Mouse (Mus musculus) kidney, postnatal 4 days (tissue): ENCODE results near the gene Gm5089.

ENCODE experiments used
- DNase-seq, 2 experiments: peaks; one replicate each; pipeline ENCODE4 v3.0.0; 2021; ENCODE audit warnings: mixed read lengths in 2 of 2

Gene Gm5089

DNA sequence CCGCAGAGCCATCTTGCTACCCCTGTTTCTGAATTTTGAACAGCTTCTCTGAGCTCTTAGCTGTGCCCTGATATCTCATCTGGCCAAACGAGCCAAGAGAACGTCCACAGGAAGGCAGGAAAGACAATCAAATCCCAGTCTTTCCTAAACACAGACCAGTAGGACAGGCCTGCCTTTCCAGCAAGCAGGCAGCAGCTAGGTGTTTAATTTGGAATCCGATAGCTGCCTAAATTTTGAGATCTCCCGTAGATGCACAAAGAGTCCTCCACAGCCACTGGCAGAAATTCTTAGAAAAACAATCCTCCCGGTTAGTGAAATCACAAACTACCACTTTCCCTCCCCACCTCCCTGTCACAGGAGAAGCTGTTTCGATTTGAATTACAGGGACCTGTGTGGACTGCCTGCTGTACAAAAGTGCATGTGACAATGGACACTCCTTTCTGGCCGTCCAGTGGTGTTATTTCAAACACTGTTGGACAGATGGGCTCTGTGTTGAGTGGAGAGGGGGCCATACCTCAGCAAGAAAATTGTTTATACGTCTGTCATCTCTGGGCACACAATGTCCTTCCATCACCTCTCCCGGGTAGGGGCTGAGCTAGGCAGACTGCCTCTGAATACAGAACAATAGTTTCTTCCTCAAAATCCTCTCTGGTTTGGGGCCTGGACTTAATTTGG lies 24.2 kb downstream of the Gm5089 start:
- DNase-seq: no peak

GRCm38 (mm10) chr14:122424441-122424840 lies 26.5 kb downstream of the Gm5089 start:
- DNase-seq: no peak

DNA sequence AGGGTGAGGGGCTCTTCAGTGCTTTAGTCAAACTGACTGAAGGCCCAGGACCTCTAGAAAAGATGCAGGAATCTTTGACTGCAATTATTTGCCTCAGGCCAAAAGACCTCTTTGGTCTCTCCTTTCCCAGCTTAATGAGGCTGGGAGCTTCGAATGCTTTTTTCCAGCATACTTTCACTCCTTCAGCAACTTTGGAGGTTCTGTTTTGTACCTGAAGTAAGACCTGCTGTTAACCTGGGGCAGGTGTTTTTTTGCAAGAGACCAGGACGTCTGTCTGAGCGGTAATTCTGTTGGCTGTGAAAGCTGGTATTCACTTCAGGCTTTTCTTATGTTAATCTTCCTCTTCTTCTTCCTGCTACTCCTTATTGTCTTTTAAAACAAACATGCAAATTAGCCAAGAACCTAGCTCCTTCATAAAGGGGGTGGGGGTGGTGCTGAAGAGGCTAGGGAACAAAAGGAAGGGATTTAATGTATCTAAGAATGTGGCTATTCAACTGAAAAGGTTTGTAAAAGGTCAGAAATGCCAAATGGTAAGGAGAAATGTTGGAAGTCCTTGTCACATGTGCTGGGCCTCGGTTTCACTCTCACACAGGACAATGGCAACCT lies 34.6 kb downstream of the Gm5089 start:
- DNase-seq: no peak

GRCm38 (mm10) chr14:122414786-122415185 lies 36.1 kb downstream of the Gm5089 start:
- DNase-seq: no peak

DNA sequence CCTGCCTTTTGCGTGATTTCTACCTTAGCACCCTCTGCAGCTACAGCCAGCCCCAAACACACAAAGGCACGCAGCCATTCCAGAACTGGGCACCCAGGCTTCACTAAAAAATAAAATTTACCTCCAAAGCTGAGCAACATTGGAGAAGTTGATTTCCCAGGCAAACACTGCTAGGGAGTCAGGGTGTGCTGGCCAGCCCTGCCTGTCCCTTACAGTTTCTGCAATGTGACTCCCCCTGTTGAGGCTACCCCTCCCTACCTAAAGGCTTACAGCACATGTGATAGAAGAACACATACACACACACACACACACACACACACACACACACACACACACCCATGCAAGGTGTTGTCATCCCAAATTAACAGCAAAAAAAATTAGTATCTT lies 37.4 kb downstream of the Gm5089 start:
- DNase-seq: no peak

GRCm38 (mm10) chr14:122412841-122413541 lies 37.9 kb downstream of the Gm5089 start:
- no peak for DNase-seq

DNA sequence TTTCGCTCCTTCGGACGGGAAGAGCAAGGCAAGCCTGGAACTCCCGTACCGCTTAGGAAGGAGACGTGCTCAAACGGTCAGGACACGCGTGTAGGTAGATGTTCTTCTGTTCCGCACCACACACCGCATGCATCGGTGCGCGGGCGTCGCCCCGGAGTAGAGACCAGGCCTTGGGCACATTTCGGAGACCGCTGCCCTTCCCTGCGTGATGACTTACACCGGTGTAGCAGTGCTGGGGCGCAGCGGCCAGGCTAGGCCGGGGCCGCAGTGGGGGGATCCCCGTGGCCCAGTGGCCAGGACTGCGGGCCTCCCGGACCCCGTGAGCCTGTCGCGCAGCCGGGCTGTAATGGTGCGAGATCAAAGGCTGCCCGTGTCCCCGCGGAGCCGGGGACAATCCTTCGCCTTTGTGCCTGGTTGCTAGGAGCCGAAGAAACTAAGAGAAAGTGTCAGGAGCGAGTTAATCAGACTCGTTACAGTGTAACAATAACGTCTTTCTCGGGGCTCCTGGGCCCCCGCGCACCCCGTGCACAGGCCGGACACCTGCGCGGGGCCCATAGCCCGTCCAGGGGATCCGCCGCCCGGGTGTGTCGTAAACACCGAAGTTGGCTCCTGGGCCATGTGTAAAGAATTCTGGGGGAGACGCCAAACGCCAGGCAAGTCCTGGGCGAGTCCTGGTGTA lies 44.2 kb downstream of the Gm5089 start:
- DNase-seq: peak; percentile 27 to 34

DNA sequence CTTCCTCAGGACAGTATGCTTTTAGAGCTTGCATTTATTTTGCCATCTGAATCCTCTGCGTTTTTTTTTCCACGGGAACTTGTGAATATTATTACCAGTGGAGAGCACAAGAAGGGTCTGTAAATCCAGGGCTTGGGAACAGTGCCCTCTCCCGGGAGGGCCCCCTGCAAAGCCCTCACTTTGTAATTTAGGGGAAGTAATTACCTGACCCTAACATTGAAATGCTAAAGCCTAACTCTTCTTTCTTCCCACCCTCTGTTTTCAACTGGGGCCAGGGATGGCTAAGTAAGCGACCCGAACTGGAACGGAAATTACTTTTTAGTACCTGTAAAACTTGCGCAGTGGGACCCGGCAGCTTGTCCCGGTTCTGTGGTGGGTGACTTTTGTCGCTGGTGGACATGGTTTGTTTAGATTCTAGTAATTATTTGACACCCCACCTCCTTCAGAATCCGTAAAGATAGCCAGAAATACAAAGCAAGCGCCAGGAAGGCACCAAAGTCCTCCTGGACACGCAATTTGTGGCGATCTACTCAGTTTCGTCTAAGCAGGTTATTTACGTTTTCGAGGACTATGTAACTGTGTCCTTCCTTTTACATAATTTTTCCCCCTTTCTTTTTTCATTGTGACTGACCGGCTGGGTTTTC lies 44.9 kb downstream of the Gm5089 start:
- peak in 1 of 2 experiments; percentile 12 for DNase-seq

DNA sequence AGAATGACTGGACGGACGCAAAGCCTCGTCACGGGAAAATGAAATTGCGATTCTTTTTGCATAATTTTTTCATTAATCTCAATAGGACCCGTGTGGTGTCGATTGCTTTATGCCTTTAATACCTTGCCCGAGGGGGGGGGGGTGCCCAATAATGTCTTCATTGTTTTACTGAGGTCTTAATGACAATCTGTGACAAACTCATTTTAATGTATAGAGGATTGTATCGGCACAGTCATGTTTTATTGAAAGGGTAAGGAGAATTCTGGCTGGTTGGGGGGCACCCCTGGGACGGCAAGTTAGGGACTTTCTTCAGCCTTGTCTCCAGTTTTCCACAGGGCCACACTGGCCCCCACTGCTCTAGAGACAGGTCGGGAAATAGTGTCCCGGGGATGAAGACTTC lies 45.7 kb downstream of the Gm5089 start:
- DNase-seq: no peak

DNA sequence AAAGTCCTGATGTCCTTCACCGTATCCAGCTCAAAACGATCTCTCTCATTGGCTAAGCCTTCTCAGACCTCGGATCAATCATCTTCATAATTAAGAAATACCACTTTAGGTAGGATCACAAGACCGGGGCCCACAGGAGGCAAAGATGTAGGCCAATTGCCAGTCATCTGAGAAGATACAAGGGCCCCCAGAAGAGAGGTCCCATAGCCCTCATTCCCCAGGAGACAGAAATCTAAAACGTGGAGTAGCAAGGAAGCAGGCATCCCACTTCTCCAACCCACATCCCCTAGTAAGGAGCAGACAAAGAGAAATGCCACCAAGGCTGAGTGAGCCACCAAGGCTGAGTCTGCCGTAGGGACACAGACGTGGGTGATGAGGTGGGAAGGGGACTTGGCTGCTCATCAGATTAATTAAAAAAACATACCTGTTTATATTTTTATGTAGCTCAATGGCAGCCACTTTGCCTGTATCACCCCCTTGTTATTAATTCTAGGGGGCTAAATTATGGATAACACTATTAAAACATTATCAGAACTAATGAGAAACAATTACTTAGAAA lies 46.2 kb downstream of the Gm5089 start:
- no peak for DNase-seq

DNA sequence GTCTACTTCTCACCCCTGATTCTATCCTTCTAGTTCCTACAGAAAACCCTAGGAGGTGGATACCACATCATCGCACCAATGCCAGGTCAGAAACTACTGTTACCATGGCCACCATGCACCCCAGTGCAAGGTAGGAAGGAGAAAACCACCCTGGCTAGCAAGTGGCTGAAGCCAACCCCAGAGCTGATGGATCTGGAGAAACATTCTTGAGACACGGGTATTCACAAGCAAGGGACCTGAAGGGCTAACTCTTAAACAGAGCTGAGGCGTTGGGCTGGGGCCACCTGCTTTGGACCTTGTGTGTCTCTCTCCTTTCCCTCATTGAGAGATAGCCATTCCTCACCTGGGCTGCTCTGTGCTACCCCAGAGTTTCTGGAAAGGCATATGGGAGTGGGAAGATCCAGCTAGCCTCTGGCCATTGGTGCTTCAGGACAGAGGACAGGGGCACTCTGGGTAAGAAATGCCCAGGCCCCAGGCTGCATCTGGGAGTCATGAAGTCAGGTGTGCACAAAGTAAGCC lies 47.4 kb downstream of the Gm5089 start:
- no peak for DNase-seq

DNA sequence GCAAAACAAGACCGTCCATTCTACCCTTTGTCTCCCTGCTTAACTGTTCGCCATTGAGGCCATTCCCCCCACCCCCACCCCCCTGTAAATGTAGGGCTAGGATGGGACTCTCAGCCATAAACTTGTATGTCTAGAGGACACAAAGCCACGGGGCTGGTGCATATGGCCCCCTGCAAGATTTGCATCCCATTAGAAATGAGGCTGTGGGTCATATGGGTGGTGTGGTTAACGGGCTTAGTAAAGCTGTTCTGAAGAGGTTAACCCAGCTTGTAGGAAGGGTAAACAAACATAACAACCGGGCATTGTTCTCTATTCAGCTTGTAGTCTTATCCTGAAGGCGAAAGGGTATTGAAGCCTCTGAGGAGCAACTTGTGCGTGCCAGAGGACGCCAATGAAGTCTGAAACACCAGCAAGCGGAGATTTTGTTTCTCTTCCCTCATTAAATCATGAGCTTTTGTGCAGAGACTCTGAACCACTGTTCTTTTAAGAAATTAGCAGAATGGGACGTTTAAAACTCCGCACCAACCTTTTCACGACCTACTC lies 48.1 kb downstream of the Gm5089 start:
- no peak for DNase-seq

GRCm38 (mm10) chr14:122401886-122402285 lies 49.0 kb downstream of the Gm5089 start:
- DNase-seq: no peak

GRCm38 (mm10) chr14:122399906-122400305 lies 51.0 kb downstream of the Gm5089 start:
- no peak for DNase-seq

GRCm38 (mm10) chr14:122398676-122399075 lies 52.2 kb downstream of the Gm5089 start:
- DNase-seq: no peak

DNA sequence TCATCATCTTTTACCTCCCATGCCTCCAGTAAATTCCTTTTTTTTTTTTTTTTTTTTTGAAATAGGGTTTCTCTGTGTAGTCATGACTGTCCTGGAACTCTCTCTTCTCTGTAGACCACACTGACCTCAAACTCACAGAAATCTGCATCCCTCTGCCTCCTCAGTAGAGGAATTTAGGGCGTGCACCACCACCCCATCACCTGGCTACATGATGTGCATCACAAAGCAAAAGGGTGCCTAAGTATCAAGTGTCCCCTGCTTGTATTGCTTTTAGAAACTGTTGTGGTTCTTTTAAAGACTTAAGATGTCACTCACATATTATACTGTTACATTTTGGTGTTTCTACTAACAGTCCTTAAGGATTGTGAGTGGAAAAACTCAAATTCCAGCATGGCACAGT lies 57.8 kb downstream of the Gm5089 start:
- DNase-seq: no peak

DNA sequence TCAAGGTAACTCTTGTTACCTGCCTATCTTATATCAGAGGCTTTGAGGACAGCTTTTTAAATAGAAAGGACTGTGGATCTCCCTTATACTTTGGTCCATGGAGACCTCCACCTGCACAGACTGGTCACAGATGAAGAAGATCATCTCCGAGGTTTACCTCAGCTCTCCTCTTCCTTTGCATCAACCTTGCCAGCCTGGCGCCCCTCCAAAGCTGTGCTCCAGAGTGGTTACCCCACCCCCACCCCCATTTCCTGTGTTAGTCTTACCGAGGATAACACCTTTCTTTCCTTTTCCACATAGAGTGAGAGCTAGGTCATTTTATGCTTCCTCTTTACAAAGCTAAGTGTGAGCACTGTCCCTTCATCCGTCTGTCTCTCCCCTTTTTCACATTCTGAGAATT lies 60.0 kb downstream of the Gm5089 start:
- DNase-seq: no peak

DNA sequence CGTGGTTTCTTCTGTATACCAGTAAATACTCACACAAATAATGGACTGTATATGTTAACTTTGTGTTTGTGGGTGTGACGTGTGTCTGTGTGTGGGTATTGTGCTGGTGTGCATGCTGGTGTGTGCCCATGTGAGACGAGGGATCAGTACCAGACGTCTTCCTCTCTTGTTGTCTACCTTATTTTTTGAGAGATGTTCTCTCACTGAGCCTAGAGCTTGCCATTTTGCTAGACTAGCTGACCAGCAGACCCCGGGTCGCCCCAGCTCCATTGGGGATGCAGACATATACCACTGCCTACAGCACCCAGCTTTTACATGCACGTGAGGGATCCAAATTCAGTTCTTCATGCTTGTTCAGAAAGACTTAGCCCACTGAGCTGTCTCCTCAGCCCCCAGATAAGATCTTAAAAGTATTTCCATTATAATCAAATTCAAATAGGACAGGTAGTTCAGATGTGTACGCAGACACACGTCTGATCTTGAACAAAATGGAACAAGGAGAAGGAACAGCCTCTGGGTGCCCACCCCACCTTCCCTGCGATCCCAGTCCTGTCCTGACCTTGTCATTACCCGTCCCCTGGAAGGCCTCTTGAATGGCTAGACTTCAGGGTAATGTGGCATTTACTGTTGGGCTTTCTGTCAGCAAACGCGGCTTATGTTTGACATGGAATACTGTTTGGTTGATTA lies 61.1 kb downstream of the Gm5089 start:
- DNase-seq: no peak

DNA sequence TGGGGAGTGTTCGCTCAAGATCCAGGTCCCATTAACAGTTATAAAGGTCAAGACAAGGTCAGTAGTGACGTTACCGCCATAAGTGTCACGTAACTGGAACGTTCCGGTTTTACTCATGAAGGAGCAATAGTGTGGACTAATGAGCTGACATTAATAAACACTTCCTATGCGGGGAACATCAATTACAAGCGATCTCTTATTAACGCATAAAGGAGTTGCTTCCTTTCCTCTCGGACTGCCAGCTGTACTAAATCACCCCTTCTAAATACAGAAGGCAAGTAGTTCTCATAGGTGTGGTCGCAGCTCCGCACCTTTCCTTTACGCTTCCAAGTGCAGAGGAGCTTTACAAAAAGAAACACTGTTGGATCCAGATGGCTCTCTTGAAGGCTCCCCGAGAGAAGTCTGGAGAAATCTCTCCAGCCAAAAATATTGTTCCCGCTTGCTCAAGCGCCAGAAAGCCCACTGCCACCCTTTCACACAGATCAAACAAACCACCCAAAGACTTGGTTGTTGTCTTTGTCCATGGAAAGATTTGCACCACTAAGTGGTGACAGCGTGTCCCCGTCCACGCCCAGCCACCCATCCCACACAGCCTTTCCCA lies 62.4 kb downstream of the Gm5089 start:
- no peak for DNase-seq

GRCm38 (mm10) chr14:122387781-122388180 lies 63.1 kb downstream of the Gm5089 start:
- DNase-seq: no peak
